ENCODE assay signal across 9 mouse cellular contexts in genomic region chr10:97567489-97568135, GRCm38 (mm10). TPM values are rescaled to one million over a fixed set of nuclear protein-coding genes. Genes with fewer than 3 reads are reported as not detected.
DNase-seq lines count a peak whose midpoint lies in the region; ATAC-seq and TF ChIP-seq lines count a peak whose summit lies in the region.
"Had no signal": no experiment of that assay in that cellular context is flagged by ENCODE, and none has a peak within 500 bp of the region (broad histone marks: within the 10 kb centered on the region; RNA-seq: fewer than 3 reads in every experiment).

No protein-coding gene starts in this region.

- no peak for TF ChIP-seq CTCF in heart, postnatal 0 days (IDR thresholded peaks at IDR 0.05; ENCODE audit: low read depth)

- H3K27me3 ChIP-seq in heart, postnatal 0 days (ENCODE audit: control insufficient read depth, insufficient read depth, low read length) = no peaks in the 10 kb centered on the region
- H3K27me3 ChIP-seq in hindbrain, embryonic 13.5 days = no peaks in the 10 kb centered on the region

- H3K27ac ChIP-seq in heart, postnatal 0 days (ENCODE audit: low read depth) = no peak overlapping the region
- H3K27ac ChIP-seq in hindbrain, embryonic 13.5 days = no peak overlapping the region

- no peaks in the 10 kb centered on the region for H3K4me1 ChIP-seq in heart, postnatal 0 days (ENCODE audit: control insufficient read depth, insufficient read depth)
- H3K4me1 ChIP-seq in hindbrain, embryonic 13.5 days (replicated peaks) = no peaks in the 10 kb centered on the region

- H3K9me3 ChIP-seq in heart, postnatal 0 days (replicated peaks; ENCODE audit: control insufficient read depth, low read length) = no peaks in the 10 kb centered on the region
- no peaks in the 10 kb centered on the region for H3K9me3 ChIP-seq in hindbrain, embryonic 13.5 days

- no peak overlapping the region for H3K9ac ChIP-seq in heart, postnatal 0 days (replicated peaks; ENCODE audit: low read depth, low read length)
- no peak overlapping the region for H3K9ac ChIP-seq in hindbrain, embryonic 13.5 days

- no peak for DNase-seq in heart, postnatal 0 days (ENCODE audit: low spot score)
- no peak for DNase-seq in heart, adult 9 months (ENCODE audit: low spot score in 2 of 2)
- peak; percentile 21 for DNase-seq in ES-CJ7 (ENCODE audit: low read depth, low spot score)
- DNase-seq in cerebellum, adult 8-10 months = peak; percentile 48
- DNase-seq in kidney, postnatal 25 days = peak; percentile 27 to 39
- DNase-seq in layer of hippocampus, adult 9-11 months = no peak
- DNase-seq in right cerebral cortex, postnatal 36 days (ENCODE audit: low spot score in 2 of 2) = no peak

- 0 out of 2 replicates have a peak overlapping the region, but pooled peaks have one; percentile 12 for H3K4me2 ChIP-seq in heart, postnatal 0 days (ENCODE audit: low read depth, low read length)
- no peak overlapping the region for H3K4me2 ChIP-seq in hindbrain, embryonic 13.5 days

- H3K36me3 ChIP-seq in heart, postnatal 0 days (replicated peaks; ENCODE audit: control insufficient read depth, insufficient read depth, low read length) = no peaks in the 10 kb centered on the region
- no peaks in the 10 kb centered on the region for H3K36me3 ChIP-seq in hindbrain, embryonic 13.5 days

- WGBS in heart, postnatal 0 days = 64% methylated on average over 8 of the region's 8 CpGs
- 68% methylated on average over 8 of the region's 8 CpGs for WGBS in hindbrain, embryonic 13.5 days

- no peak for TF ChIP-seq EP300 in heart, postnatal 0 days (IDR thresholded peaks at IDR 0.05; ENCODE audit: low read depth)

- no peak for ATAC-seq in heart, postnatal 0 days (ENCODE audit: insufficient read depth, low read depth)
- no peak for ATAC-seq in hindbrain, embryonic 13.5 days (ENCODE audit: low FRiP score)

- H3K4me3 ChIP-seq in heart, postnatal 0 days (ENCODE audit: low read depth, low read length) = no peak overlapping the region
- H3K4me3 ChIP-seq in hindbrain, embryonic 13.5 days = no peak overlapping the region

RNA-seq across cellular contexts. Expression of gene Lum, which starts 2.7 kb away (rescaled TPM):
- 36.5 and 71.6 TPM in 2 replicates for total RNA-seq in heart, postnatal 0 days (2014; rRNA removed; ENCODE audit: low replicate concordance)
- 87.0 and 102 TPM in 2 replicates for polyA plus RNA-seq in heart, postnatal 0 days (2015; fragmentation: Nextera tagmentation; extraction: Ambion mirVana)
- polyA plus RNA-seq in hindbrain, embryonic 13.5 days (2015; fragmentation: Nextera tagmentation; extraction: Ambion mirVana) = 58.7 and 64.8 TPM in 2 replicates
- total RNA-seq: hematopoietic stem cell, adult 5-6 weeks had no signal

RNA-seq across cellular contexts. Expression of gene Kera, which starts 39.1 kb away (rescaled TPM):
- total RNA-seq in heart, postnatal 0 days (2014; rRNA removed; ENCODE audit: low replicate concordance) = not detected in 2 replicates
- polyA plus RNA-seq in heart, postnatal 0 days (2015; fragmentation: Nextera tagmentation; extraction: Ambion mirVana) = 0.04 and 0.05 TPM in 2 replicates
- not detected in 2 replicates for polyA plus RNA-seq in hindbrain, embryonic 13.5 days (2015; fragmentation: Nextera tagmentation; extraction: Ambion mirVana)
- total RNA-seq: hematopoietic stem cell, adult 5-6 weeks had no signal

Comparison
In these comparisons a context has a peak if more than half of its experiments do, and no peak if none do; other contexts are left out.
1. DNase-seq: peak in ES-CJ7 (single experiment), cerebellum, adult 8-10 months (single experiment) and kidney, postnatal 25 days (2 of 2); none in heart, postnatal 0 days (single experiment), heart, adult 9 months (0 of 2), layer of hippocampus, adult 9-11 months (single experiment) and right cerebral cortex, postnatal 36 days (0 of 2).